Mouse (Mus musculus) cortical plate, adult 2 months (tissue): ENCODE data around the gene Fam19a5.

Experiments
- CTCF ChIP-seq: fragments of 200-500 bp; IDR thresholded peaks from 2 replicates; pipeline ENCODE4 v1.5.1; 2011; ENCODE audit warnings: mild to moderate bottlenecking, control low read depth, low read length; ENCODE audit not compliant: insufficient read depth; ENCODE audit errors: extremely low read depth
- POLR2A ChIP-seq: fragments of 200-500 bp; IDR thresholded peaks from 2 replicates; pipeline ENCODE4 v1.6.1; 2011; ENCODE audit warnings: mild to moderate bottlenecking, low read length, control low read depth; ENCODE audit not compliant: insufficient read depth; ENCODE audit errors: extremely low read depth

GRCm38 (mm10) chr15:87547022-87547421 is 2.9 kb downstream of the Fam19a5 start:
- TF ChIP-seq CTCF (peak; percentile 59), POLR2A (no peak)
